Mouse (Mus musculus): ENCODE measurements around the gene Olfr60.

The Olfr60 gene

GRCm38 (mm10) chr7:140361571-140361970, at the start of gene Olfr60:
TSS of gene Olfr60 (minus strand) at chr7:140361671.
- DNase-seq (ENCODE audit: low spot score in 2 of 2): no peak

- DNase-seq (ENCODE audit: low spot score in 2 of 2): no peak
These were observed 41.3 kb upstream of the Olfr60 start, which contains the start of gene Olfr531 for GRCm38 (mm10) chr7:140402818-140403217. TSS of gene Olfr531 (minus strand) at chr7:140402918.

GRCm38 (mm10) chr7:140376911-140377310, 15.4 kb upstream of the Olfr60 start:
- DNase-seq (ENCODE audit: low spot score in 2 of 2): no peak

- no peak for DNase-seq (ENCODE audit: low spot score in 2 of 2)
These were observed 14.8 kb upstream of the Olfr60 start, which contains the start of gene Olfr530 for GRCm38 (mm10) chr7:140376231-140376630. TSS of gene Olfr530 (minus strand) at chr7:140376331.

GRCm38 (mm10) chr7:140374300-140374699, 12.8 kb upstream of the Olfr60 start:
- DNase-seq (ENCODE audit: low spot score in 2 of 2): no peak

- no peak for DNase-seq (ENCODE audit: low spot score in 2 of 2)
These were observed 27.8 kb downstream of the Olfr60 start, which contains the start of gene Olfr527 for GRCm38 (mm10) chr7:140333717-140334116. TSS of gene Olfr527 (plus strand) at chr7:140334017.

- no peak for DNase-seq (ENCODE audit: low spot score in 2 of 2)
These were observed 31.6 kb downstream of the Olfr60 start for GRCm38 (mm10) chr7:140329766-140330304.

- no peak for DNase-seq (ENCODE audit: low spot score in 2 of 2)
These were observed 40.3 kb downstream of the Olfr60 start for GRCm38 (mm10) chr7:140321135-140321534.

GRCm38 (mm10) chr7:140320558-140320957, 40.9 kb downstream of the Olfr60 start, which contains the start of gene Olfr525:
TSS of gene Olfr525 (plus strand) at chr7:140320858.
- DNase-seq (ENCODE audit: low spot score in 2 of 2): no peak

GRCm38 (mm10) chr7:140319861-140320385, 41.5 kb downstream of the Olfr60 start:
- no peak for DNase-seq (ENCODE audit: low spot score in 2 of 2)

GRCm38 (mm10) chr7:140299416-140299815, 62.1 kb downstream of the Olfr60 start:
- DNase-seq (ENCODE audit: low spot score in 2 of 2): no peak

- no peak for DNase-seq (ENCODE audit: low spot score in 2 of 2)
These were observed 64.6 kb downstream of the Olfr60 start for GRCm38 (mm10) chr7:140296876-140297275.

GRCm38 (mm10) chr7:140295746-140296145, 65.7 kb downstream of the Olfr60 start:
- no peak for DNase-seq (ENCODE audit: low spot score in 2 of 2)

Data from spleen, postnatal 14 days (tissue).